Mouse (Mus musculus) fibroblast of lung, adult 2 months (primary cell): Measurements from ENCODE around the gene Olfr1466.

ENCODE experiments used
- DNase-seq: peaks from one replicate; pipeline ENCODE4 v3.0.0-alpha.2; 2011; ENCODE audit warnings: low read depth

Olfr1466 gene

DNA sequence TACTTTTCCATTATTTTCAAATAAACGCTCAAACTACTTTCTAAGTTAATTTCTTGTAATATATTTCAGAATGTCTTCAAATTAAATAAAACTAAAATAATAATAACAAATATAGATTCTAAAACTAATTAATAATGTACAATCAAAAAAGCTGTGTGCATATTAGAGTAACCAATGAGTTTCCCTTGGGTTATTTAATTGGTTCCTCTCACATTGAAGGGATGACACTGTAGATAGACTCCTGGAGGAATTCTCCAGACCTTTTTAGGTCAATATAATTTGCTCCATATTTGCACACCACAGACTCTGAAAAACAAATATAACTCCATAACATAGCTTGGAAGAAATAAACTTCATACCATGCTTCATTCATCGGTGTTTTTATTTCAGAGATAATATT, at the start of gene Olfr1466:
TSS of gene Olfr1466 (plus strand) at position 301 of the 400 bp plus-strand sequence.
- DNase-seq, result no peak

DNA sequence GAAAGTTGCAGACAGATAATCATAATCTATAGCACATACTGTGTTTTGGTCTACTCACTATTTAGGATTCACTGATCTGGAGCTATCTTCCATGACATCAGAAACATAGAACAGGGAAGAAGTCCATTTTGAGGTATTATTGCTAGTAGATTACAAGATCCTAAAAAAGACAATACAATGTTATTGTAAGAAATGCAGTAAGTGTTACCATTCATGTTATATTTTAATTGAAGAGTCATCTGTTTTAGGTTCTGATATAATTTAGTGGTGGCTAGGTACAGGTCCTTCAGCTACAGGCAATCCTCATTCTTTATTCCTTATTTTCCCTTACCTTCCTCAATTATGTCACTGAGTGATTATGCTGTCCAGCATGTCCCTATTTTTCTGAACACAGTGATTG, 23.2 kb upstream of the Olfr1466 start, which contains the start of gene Olfr1465:
TSS of gene Olfr1465 (minus strand) at position 101 of the 400 bp plus-strand sequence.
- DNase-seq, result no peak

DNA sequence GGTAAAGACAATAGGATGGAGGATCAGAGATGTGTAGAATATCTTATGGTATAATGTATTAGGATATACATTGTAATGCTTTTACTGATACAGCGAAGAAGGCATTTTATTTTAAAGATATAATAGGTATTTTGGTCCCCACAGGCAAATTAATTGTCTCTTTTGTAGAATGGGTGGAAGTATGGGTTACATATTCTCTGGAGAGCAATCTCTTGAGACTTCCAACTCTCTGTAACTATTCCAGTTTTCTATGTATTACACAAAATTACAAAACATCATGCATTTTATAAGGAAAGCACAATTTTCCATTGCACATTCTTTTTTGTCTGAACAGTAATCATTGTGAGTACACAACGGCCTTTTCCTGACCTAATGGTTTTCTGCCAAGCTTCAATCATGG, 23.3 kb downstream of the Olfr1466 start, which contains the start of gene Olfr1467:
TSS of gene Olfr1467 (plus strand) at position 301 of the 400 bp plus-strand sequence.
- no peak for DNase-seq
